Mouse (Mus musculus): ENCODE data around the gene Ctnna3.
A peak's percentile ranks its signal among the peaks of the same experiment; 100 is the strongest.

The Ctnna3 gene

DNA sequence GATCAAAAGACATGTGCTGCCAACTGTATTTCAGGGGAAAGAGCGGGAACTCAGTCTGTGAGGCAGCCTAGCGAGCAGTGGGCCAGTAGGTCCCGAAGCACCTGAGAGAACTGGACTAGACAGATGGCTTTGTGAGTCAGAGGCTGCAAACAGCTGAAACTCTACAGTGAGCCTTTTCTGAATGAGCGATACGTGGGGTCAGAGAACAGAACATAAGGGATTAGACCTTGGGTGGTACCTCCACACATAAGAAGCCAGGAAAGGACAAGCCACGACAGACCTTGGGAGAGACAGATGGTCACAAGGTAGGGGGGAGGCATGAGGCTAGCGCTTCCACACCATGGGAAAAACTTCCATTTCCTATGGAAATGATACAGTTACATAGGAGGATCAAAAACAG is 58.4 kb downstream of the Ctnna3 start:
- no peak for DNase-seq (ENCODE audit: low spot score in 2 of 2)

GRCm38 (mm10) chr10:63523956-63524355 is 94.1 kb downstream of the Ctnna3 start:
- DNase-seq (ENCODE audit: low spot score in 2 of 2): no peak

DNA sequence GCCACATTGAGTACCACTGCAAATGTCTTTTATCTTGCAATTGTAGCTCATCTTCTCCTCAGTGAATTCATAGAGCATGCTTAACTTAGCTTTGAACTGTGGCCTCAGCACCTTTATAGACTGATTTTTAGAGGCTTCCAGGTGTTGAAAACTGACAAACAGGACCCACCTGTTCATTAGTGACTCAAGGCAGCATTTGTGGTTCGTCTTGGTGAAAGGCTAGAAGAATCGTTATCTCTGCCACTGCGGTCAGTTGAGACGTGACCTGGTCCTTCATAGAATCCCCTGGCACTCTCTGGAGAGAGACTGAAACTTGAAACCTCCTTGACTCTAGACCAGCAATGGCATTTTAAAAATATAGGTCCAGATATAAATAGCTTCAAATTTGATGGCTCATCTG is 96.1 kb downstream of the Ctnna3 start:
- DNase-seq (ENCODE audit: low spot score in 2 of 2): no peak

DNA sequence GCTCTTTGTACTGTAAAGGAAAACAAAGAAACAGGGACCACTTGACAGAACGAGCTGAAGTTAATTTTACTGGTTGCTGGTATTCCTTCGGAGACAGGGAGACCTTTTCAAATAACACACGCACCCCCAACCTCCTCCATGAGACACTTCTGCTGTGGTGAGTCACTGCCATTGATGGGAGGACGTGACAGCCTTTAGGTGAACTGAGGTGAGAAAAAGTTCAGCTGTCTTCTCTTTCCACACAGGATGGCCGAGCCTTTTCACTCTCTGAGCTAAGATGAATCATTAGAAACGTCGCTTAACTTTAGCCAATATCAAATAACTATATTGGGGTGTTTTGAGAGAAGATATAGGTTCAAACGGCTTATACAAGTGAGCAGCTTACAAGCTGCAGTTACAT is 102.5 kb downstream of the Ctnna3 start:
- DNase-seq (ENCODE audit: low spot score in 2 of 2): no peak

- no peak for DNase-seq (ENCODE audit: low spot score in 2 of 2)
Measured at GRCm38 (mm10) chr10:63541754-63542153, 111.9 kb downstream of the Ctnna3 start.

DNA sequence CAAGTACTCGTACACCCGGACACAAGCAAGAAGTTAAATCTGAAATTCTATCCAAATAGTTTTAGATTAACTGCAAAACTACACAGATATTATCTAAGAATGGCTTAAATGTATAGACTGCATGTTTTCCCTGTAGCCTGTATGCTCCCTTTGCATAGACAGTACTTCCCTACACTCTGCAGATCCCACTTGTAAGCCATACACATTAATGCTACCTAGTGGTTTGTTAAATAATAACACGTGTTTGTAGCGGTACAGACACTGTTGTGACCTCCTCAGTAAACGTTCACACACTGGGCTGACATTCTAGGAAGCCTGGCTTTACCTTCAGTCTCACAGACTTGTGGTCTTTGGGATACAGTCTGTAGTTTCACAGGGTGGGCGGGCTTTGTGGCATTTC is 112.6 kb downstream of the Ctnna3 start:
- DNase-seq (ENCODE audit: low spot score in 2 of 2): no peak

DNA sequence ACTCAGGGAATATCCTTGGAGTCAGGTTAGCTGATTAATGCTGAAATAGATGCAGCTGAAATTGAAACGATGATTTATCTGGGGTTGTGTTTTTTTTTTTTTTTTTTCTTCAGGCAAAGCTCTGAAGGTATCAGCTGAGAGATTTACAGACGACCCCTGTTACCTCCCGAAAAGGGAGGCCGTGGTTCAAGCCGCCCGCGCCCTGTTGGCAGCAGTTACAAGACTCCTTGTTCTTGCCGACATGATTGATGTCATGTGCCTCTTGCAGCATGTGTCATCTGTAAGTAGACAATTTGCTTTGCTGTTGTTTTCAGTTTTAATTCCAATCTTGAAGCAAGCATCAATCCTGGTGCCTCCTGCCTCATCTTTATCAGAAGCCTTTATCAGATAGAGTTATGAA is 136.8 kb downstream of the Ctnna3 start:
- no peak for DNase-seq (ENCODE audit: low spot score in 2 of 2)

- no peak for DNase-seq (ENCODE audit: low spot score in 2 of 2)
Measured at GRCm38 (mm10) chr10:63571561-63571960, 141.7 kb downstream of the Ctnna3 start.

DNA sequence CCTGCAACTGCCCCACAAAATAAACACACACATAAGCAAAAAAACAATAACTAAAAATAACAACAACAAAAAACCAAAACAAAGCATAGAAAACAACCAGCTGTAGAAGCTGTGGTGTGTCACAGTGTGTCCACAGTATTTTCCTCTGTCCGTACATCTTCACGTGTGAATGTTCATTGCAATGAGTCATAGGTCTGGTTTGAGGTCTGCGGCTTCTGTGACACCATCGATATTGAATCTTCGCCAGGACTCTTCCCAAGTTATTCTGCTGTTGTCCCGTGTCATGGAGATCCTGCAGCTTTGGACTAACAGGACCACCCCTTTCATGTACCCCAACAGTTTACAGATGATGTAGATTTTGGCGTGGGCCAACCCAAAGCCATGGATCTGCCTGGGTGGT is 143.0 kb downstream of the Ctnna3 start:
- no peak for DNase-seq (ENCODE audit: low spot score in 2 of 2)

- no peak for DNase-seq (ENCODE audit: low spot score in 2 of 2)
Measured at GRCm38 (mm10) chr10:63574100-63574609, 144.3 kb downstream of the Ctnna3 start.

DNA sequence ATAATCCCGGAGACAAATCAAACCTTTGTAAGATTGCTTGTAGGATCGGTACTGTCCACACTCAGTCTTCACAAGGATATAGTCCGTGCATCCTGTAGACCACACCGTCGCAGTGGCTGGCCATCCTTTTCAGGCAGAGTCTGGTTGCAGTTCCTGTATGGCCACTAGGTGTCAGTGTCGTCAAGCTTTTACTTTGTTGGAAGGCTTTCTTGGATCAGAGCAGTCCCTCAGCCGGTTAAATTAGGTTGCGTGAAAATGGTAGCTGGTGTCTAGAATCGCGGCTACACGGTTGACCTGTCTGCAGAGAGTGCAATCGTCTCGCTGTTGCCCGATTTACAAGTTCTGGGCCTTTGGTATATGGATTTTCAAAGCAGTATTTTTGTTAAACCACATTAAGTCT is 152.7 kb downstream of the Ctnna3 start:
- peak; percentile 5 to 59 for DNase-seq (ENCODE audit: low spot score in 2 of 2)

- no peak for DNase-seq (ENCODE audit: low spot score in 2 of 2)
Measured at GRCm38 (mm10) chr10:63583798-63584374, 154.0 kb downstream of the Ctnna3 start.

GRCm38 (mm10) chr10:63599417-63599816 is 169.5 kb downstream of the Ctnna3 start:
- DNase-seq (ENCODE audit: low spot score in 2 of 2): no peak

DNA sequence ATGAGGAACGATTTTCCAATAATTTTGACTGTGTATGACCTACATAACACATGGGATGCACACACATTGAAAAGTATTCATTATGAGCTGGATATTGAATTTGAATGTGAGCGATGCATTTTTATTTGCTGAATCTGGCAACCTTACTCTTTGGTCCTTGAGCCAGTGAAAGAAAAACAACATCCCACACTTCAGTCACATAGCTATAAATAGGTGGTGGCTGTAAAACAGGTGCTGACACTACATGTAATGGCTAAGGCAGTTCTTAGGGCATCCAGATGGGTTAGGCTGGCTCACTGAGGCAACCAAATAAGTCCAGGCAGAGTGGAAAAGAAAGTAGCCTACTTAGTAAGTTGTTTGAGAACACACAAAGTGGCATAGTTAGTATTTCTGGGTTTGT is 171.3 kb downstream of the Ctnna3 start:
- DNase-seq (ENCODE audit: low spot score in 2 of 2): no peak

DNA sequence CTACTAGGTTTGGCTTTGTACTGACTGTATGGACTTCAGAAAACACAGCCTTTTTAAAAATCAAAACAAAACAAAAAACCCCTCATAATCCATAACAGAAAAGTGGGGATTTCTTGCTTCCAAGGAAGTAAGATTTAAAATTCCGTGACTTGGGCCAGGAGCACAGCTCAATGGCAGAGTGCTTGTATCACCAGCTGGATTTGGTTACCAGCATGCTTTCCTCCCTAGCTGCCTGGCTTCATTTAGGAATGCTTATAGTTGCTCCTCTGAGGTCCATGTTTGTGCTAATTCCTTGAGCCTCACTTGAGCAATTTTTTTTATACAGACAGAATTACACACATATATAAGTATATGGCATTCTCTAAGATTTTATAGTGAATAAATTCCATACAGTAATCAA is 198.6 kb downstream of the Ctnna3 start:
- DNase-seq (ENCODE audit: low spot score in 2 of 2): no peak

GRCm38 (mm10) chr10:63633915-63634314 is 204.0 kb downstream of the Ctnna3 start:
- no peak for DNase-seq (ENCODE audit: low spot score in 2 of 2)

GRCm38 (mm10) chr10:63637987-63638386 is 208.1 kb downstream of the Ctnna3 start:
- no peak for DNase-seq (ENCODE audit: low spot score in 2 of 2)

GRCm38 (mm10) chr10:63647300-63647699 is 217.4 kb downstream of the Ctnna3 start:
- no peak for DNase-seq (ENCODE audit: low spot score in 2 of 2)

DNA sequence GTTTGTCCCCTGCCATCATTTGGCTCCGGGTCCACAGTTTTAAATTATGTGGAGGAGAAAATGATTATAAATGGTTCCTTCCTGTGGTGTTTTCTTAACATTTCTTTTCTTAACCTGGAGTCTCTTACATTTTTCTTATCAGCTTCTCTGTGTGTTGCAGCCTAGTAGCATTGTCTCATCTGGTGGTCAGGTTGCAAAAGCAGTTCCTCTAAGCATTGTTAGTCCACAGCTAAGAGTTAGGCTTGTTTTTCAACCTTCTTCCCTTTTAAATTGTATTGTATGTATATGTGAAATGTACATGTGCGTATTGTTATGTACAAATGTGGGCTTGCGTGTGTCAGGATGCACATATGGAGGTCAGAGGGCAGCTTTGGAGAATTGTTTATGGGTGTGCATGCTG is 220.4 kb downstream of the Ctnna3 start:
- DNase-seq (ENCODE audit: low spot score in 2 of 2): no peak

DNA sequence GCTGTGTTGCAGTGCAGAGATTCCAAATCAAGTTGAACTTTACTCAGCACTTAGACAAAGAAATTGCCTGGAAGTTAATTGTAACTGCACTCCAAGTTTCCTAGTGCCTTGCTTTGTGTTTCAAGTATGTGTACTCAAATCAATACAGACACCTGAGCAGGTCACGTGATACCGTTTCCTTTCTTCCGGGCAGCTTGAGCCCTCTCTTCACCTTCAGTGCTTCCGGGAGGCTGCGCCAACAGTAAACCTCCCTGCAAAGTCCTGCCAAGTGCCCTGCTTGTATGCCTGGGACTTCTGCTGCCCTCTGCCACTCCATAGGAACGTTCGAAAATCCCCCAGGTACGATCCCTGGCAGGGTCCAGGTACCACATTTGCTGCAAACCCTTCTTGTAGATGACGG is 223.0 kb downstream of the Ctnna3 start:
- DNase-seq (ENCODE audit: low spot score in 2 of 2): no peak

DNA sequence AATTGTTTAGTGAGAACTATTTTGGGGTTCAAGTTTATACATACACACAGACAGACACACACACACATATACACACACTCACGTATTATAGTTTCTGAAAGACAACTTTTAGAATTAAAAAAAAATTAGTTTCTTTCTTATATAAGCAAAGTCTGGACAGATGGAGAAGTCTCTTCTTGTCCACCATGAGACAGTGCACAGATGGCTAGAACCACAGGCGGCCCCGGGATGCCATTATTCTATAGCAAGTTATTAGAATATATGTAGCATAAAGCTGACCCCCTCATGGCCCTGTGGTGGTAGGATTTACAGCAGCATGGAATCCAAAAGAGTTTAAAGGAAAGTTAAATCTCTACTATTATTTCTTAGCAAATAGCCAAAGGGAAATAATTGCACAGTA is 223.7 kb downstream of the Ctnna3 start:
- no peak for DNase-seq (ENCODE audit: low spot score in 2 of 2)

GRCm38 (mm10) chr10:63654560-63654959 is 224.7 kb downstream of the Ctnna3 start:
- DNase-seq (ENCODE audit: low spot score in 2 of 2): no peak

- DNase-seq (ENCODE audit: low spot score in 2 of 2): no peak
Measured at GRCm38 (mm10) chr10:63676343-63676742, 246.4 kb downstream of the Ctnna3 start.

DNA sequence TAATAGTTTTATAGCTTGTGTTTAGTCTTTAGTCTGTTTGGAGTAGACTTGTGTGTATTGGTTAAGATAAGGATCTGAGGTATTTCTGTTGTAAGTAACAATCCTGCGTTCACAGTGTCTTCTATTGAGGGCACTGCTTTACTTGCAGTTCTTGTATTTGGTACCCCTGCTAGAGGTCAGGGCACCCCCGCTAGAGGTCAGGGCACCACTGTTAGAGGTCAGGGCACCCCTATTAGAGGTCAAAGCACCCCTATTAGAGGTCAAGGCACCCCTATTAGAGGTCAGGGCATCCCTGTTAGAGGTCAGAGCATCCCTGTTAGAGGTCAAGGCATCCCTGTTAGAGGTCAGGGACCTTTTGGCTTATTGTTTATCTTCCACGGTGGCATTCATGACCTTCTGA is 259.3 kb downstream of the Ctnna3 start:
- DNase-seq (ENCODE audit: low spot score in 2 of 2): no peak
